Mouse (Mus musculus) CH12.LX (cell line): ENCODE data around the gene Gm48551. TPM values are rescaled to one million over a fixed set of nuclear protein-coding genes. Genes with fewer than 3 reads are reported as not detected.
A peak's percentile ranks its signal among the peaks of the same experiment; 100 is the strongest.

Source experiments
- DNase-seq: peaks from one replicate; pipeline ENCODE4 v3.0.0-alpha.2; 2013; ENCODE audit errors: extremely low read depth
- H3K27ac ChIP-seq: 2 replicates; pipeline ENCODE4 v1.5.1; 2012; ENCODE audit warnings: low read depth, mild to moderate bottlenecking, control low read depth, moderate library complexity; ENCODE audit not compliant: insufficient read depth
- H3K27me3 ChIP-seq: replicated peaks from 2 replicates; pipeline ENCODE3; 2012; ENCODE audit warnings: inconsistent platforms
- H3K36me3 ChIP-seq, 2 experiments: replicated peaks in 1 of 2; 2 replicates each; pipeline versions ENCODE3 to v1.6.1; 2012; ENCODE audit warnings: inconsistent platforms in 1 of 2, low read length in 1 of 2, mild to moderate bottlenecking in 1 of 2, mixed read lengths in 1 of 2, moderate library complexity in 1 of 2; ENCODE audit not compliant: control insufficient read depth in 1 of 2, insufficient read depth in 1 of 2
- H3K4me1 ChIP-seq, 2 experiments: 2 replicates each; pipeline ENCODE4 v1.6.1; 2012; ENCODE audit warnings: inconsistent platforms in 1 of 2, moderate library complexity in 1 of 2; ENCODE audit not compliant: insufficient read depth in 2 of 2, control insufficient read depth in 1 of 2
- H3K4me2 ChIP-seq: 2 replicates; pipeline ENCODE4 v1.6.1; 2012; ENCODE audit warnings: low read depth, mild to moderate bottlenecking, control low read depth; ENCODE audit not compliant: poor library complexity, insufficient read depth, severe bottlenecking
- H3K4me3 ChIP-seq, 3 experiments: fragments of 150-350 bp in 1 of 3; sonication (generic) in 1 of 3; replicated peaks in 1 of 3; 2 replicates each; pipeline versions ENCODE3 to v1.5.1; 2011 to 2012; ENCODE audit warnings: low read depth in 2 of 3, low read length in 2 of 3, mild to moderate bottlenecking in 2 of 3, moderate library complexity in 2 of 3, control low read depth in 1 of 3, improper control_type of control experiment in 1 of 3, inconsistent platforms in 1 of 3, mixed read lengths in 1 of 3; ENCODE audit not compliant: poor library complexity in 1 of 3
- H3K79me2 ChIP-seq: replicated peaks from 2 replicates; pipeline ENCODE4 v1.6.1; 2012; ENCODE audit warnings: mild to moderate bottlenecking, moderate library complexity; ENCODE audit not compliant: control insufficient read depth, poor library complexity, insufficient read depth, severe bottlenecking; ENCODE audit errors: extremely low read depth
- H3K9ac ChIP-seq: 2 replicates; pipeline ENCODE4 v1.6.1; 2012; ENCODE audit warnings: low read depth, mild to moderate bottlenecking, control low read depth, moderate library complexity; ENCODE audit not compliant: insufficient read depth
- H3K9me3 ChIP-seq: replicated peaks from 2 replicates; pipeline ENCODE3; 2012; ENCODE audit warnings: low read length, inconsistent platforms, mixed read lengths
- BHLHE40 ChIP-seq: IDR thresholded peaks from 2 replicates; pipeline ENCODE4 v1.6.1; 2011; ENCODE audit warnings: mild to moderate bottlenecking, low read depth, low read length, improper control_type of control experiment
- CHD1 ChIP-seq: IDR thresholded peaks from 2 replicates; pipeline ENCODE4 v1.6.1; 2012; ENCODE audit warnings: low read depth, low read length, improper control_type of control experiment, inconsistent platforms
- CHD2 ChIP-seq: IDR thresholded peaks from 2 replicates; pipeline ENCODE4 v1.6.1; 2011; ENCODE audit warnings: low read length, improper control_type of control experiment
- ETS1 ChIP-seq: conservative IDR thresholded peaks from 2 replicates; pipeline ENCODE4 v1.6.1; 2012; ENCODE audit warnings: low read depth, mild to moderate bottlenecking, inconsistent platforms, low read length, improper control_type of control experiment, moderate library complexity
- GABPA ChIP-seq: IDR thresholded peaks from 2 replicates; pipeline ENCODE4 v1.6.1; 2012; ENCODE audit warnings: low read depth, low read length, improper control_type of control experiment, inconsistent platforms; ENCODE audit not compliant: insufficient replicate concordance
- HCFC1 ChIP-seq: IDR thresholded peaks from 2 replicates; pipeline ENCODE4 v1.6.1; 2012; ENCODE audit warnings: low read depth, mild to moderate bottlenecking, inconsistent platforms, low read length, improper control_type of control experiment
- JUND ChIP-seq: conservative IDR thresholded peaks from 2 replicates; pipeline ENCODE4 v1.6.1; 2011; ENCODE audit warnings: low read depth, low read length, improper control_type of control experiment
- KAT2A ChIP-seq: IDR thresholded peaks from 2 replicates; pipeline ENCODE4 v1.6.1; 2012; ENCODE audit warnings: low read length, improper control_type of control experiment, inconsistent platforms; ENCODE audit not compliant: insufficient replicate concordance
- MAX ChIP-seq: IDR thresholded peaks from 2 replicates; pipeline ENCODE4 v1.6.1; 2011; ENCODE audit warnings: low read length, improper control_type of control experiment
- MEF2A ChIP-seq: IDR thresholded peaks from 2 replicates; pipeline ENCODE4 v1.6.1; 2014; ENCODE audit warnings: low read depth, mild to moderate bottlenecking, inconsistent platforms, low read length, improper control_type of control experiment, borderline replicate concordance
- MXI1 ChIP-seq: IDR thresholded peaks from 2 replicates; pipeline ENCODE4 v1.6.1; 2011; ENCODE audit warnings: mild to moderate bottlenecking, low read depth, low read length, improper control_type of control experiment
- MYC ChIP-seq: IDR thresholded peaks from 2 replicates; pipeline ENCODE4 v1.6.1; 2011; ENCODE audit warnings: low read depth, mild to moderate bottlenecking, improper control_type of control experiment, low read length
- NRF1 ChIP-seq: IDR thresholded peaks from 2 replicates; pipeline ENCODE4 v1.6.1; 2014; ENCODE audit warnings: low read depth, mild to moderate bottlenecking, inconsistent platforms, low read length, improper control_type of control experiment, moderate library complexity
- POLR2A ChIP-seq: IDR thresholded peaks from 2 replicates; pipeline ENCODE4 v1.6.1; 2011; ENCODE audit warnings: low read depth, mild to moderate bottlenecking, improper control_type of control experiment, low read length
- RCOR1 ChIP-seq: conservative IDR thresholded peaks from 2 replicates; pipeline ENCODE4 v1.6.1; 2012; ENCODE audit warnings: low read depth, mild to moderate bottlenecking, inconsistent platforms, low read length, improper control_type of control experiment
- SIN3A ChIP-seq: IDR thresholded peaks from 2 replicates; pipeline ENCODE4 v1.6.1; 2012; ENCODE audit warnings: low read length, improper control_type of control experiment, inconsistent platforms
- SMC3 ChIP-seq: IDR thresholded peaks from 2 replicates; pipeline ENCODE4 v1.6.1; 2011; ENCODE audit warnings: low read depth, low read length, improper control_type of control experiment
- TBP ChIP-seq: conservative IDR thresholded peaks from 2 replicates; pipeline ENCODE4 v1.6.1; 2011; ENCODE audit warnings: low read depth, low read length, improper control_type of control experiment
- USF1 ChIP-seq: IDR thresholded peaks from 2 replicates; pipeline ENCODE4 v1.6.1; 2014; ENCODE audit warnings: low read depth, mild to moderate bottlenecking, inconsistent platforms, low read length, improper control_type of control experiment
- USF2 ChIP-seq: conservative IDR thresholded peaks from 2 replicates; pipeline ENCODE4 v1.6.1; 2011; ENCODE audit warnings: low read depth, low read length, improper control_type of control experiment
- ZKSCAN1 ChIP-seq: IDR thresholded peaks from 2 replicates; pipeline ENCODE4 v1.6.1; 2012; ENCODE audit warnings: low read depth, inconsistent platforms, low read length, improper control_type of control experiment, borderline replicate concordance
- dilution Hi-C: fragments of 300-500 bp; cut with MboI; formaldehyde crosslinking; loops from 2 replicates; pipeline ENCODE4 v1.14.3; 2020; ENCODE audit warnings: low sequenced_read_pairs; ENCODE audit not compliant: extremely low pct_unique_long_range_greater_than_20kb, extremely low pct_ligation_motif_present
- in situ Hi-C: fragments of 300-500 bp; cut with MboI; formaldehyde crosslinking; loops from 3 replicates; pipeline ENCODE4 v1.14.3; 2019; ENCODE audit warnings: low sequenced_read_pairs, low pct_ligation_motif_present, low pct_unique_long_range_greater_than_20kb, mixed read lengths
- polyA plus RNA-seq: library from polyadenylated mRNA; unstranded; fragments of >175 nt; gene quantifications from 2 replicates; pipeline ENCODE4 v1.2.1, GENCODE M21; 2012; ENCODE audit warnings: low read depth; ENCODE audit not compliant: insufficient read length
- total RNA-seq, 2 experiments: library from RNA; depleted of rRNA; stranded (reverse); fragments of 300-350 nt in 1 of 2; fragments of >200 nt in 1 of 2; gene quantifications; 2 replicates each; pipeline ENCODE4 v1.2.3; 2012 to 2014

Gene Gm48551
- total and polyA plus RNA-seq, 3 experiments, result 1.0 to 3.4 (median 1.2) TPM

DNA sequence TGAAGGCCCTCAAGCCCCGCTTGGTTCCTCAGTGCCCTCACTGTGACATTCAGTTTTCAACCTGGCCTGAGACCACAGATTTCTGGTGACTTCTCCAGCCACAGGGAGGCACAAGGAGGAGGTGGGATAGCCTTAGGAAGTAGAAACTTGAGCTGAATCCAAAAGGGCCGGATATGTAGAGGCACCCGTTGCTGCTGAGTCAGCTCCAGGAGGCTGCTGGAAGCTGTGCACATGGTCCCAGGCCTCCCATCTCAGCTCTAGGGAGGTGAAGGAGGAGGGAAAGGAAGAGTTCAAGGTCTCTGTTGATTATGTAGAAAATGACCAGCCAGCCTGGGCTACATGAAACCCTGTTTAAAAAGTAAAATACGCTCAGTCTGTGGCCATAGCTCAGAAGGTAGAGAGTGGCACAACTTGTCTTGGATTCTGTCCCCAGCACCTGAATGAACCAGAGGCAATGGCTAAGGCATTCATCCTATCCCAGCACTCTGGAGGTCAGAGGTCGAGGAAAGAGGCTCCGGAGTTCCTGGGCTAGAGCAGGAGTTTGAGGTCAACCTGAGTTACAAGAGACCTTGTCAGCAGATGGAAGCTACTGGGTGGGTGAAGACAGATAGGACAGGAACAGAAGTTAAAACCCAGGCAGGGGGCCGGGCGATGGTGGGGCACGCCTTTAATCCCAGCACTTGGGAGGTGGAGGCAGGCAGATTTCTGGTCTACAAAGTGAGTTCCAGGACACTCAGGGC lies 29.4 kb upstream of the Gm48551 start:
- TF ChIP-seq CHD1, result no peak
- TF ChIP-seq USF2, result no peak
- TF ChIP-seq SMC3, result no peak
- TF ChIP-seq HCFC1, result no peak
- TF ChIP-seq, all 38 proteins: peak for 0
- H3K4me3 ChIP-seq, result no peak overlapping the region
- no peaks in the 10 kb centered on the region for H3K27me3 ChIP-seq
- no peaks in the 10 kb centered on the region; the same call in 1 of the 2 replicates for H3K79me2 ChIP-seq
- no peak overlapping the region for H3K27ac ChIP-seq
- peaks cover 19 to 61% of the 10 kb centered on the region in 2 experiments for H3K4me1 ChIP-seq
- no peak overlapping the region for H3K9ac ChIP-seq
- no peak for DNase-seq
- H3K9me3 ChIP-seq, result no peaks in the 10 kb centered on the region
- in situ Hi-C loops (loop anchor here (10.0 kb wide), 1 partner anchor 160 kb away; no protein-coding TSS in a partner anchor), dilution Hi-C loops (no loop called here)
- H3K4me2 ChIP-seq, result no peak overlapping the region
- peaks cover 2 to 7% of the 10 kb centered on the region in 2 experiments for H3K36me3 ChIP-seq

DNA sequence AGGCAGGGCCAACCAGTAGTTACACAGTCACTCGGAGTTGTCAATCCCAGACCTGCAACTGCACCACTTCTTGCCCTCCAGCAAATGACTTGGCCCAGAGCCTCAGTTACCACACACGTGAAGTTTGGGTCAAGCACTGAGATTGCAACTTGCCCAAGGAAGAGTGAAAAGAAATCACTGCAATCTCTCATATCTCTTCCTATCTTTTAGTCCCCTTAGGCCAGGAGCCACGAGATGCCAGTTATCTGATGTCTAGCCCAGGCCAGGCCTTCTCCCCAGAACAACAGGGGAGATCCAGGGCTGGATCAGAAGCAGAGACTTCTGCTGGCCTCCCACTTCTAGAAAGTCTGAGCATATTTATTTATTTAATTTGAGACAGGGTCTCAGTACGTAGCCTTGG lies 28.7 kb upstream of the Gm48551 start:
- Histone ChIP-seq H3K27ac (no peak overlapping the region), H3K4me1 (peaks cover 22 to 65% of the 10 kb centered on the region in 2 experiments)

DNA sequence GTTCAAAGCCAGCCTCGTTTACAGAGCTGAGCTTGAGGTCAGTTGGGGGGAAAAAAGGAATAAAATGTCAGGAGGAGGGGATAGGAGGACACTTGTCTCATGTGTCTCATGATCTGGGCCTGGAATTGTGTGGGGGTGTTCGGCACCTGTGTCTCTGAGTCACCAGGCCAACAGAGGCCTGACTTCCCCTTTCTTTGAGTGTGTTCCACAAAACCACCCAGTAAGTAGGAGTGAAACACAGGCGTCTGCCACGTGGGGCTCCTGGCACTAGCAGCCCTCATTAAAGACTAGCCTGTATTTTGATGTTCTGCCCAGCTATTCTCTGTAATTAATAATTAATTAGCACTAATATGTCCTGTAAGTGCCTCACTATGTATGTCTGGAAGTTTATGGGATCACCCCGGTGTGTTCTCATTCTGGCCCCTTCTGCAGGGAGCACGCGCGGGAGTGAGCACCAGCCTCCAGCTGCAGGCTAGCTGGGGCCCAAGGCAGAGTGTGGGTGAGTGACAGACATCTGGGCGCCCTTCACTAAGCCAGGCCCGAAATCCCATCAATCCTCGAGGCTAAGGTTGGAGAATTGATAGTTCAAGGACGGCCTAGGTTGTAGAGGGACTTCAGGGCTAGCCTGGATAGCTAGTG lies 27.8 kb upstream of the Gm48551 start:
- H3K79me2 ChIP-seq, result no peaks in the 10 kb centered on the region; the same call in 1 of the 2 replicates
- peak overlapping the region; percentile 27 to 92 (median 37) for H3K4me3 ChIP-seq
- H3K4me2 ChIP-seq, result peak overlapping the region; percentile 58
- dilution Hi-C loops, result no loop called here
- peak overlapping the region; percentile 43 for H3K27ac ChIP-seq
- in situ Hi-C loops, result loop anchor here (10.0 kb wide), 1 partner anchor 162 kb away; no protein-coding TSS in a partner anchor
- H3K4me1 ChIP-seq, result peaks cover 22 to 67% of the 10 kb centered on the region in 2 experiments
- H3K9ac ChIP-seq, result peak overlapping the region; percentile 41
- H3K9me3 ChIP-seq, result no peaks in the 10 kb centered on the region
- no peaks in the 10 kb centered on the region for H3K27me3 ChIP-seq
- peak; percentile 86 for DNase-seq
- H3K36me3 ChIP-seq, result peaks cover 7 to 21% of the 10 kb centered on the region in 2 experiments
- peak; percentile 46; the same call in 1 of the 2 replicates for TF ChIP-seq POLR2A
- TF ChIP-seq BHLHE40, result peak; percentile 82
- 0 out of 2 replicates have a peak, but pooled peaks have one; percentile 39 for TF ChIP-seq ETS1
- 0 out of 2 replicates have a peak, but pooled peaks have one; percentile 12 for TF ChIP-seq MEF2A
- no peak for TF ChIP-seq RCOR1
- TF ChIP-seq SIN3A, result peak; percentile 53; the same call in 1 of the 2 replicates
- TF ChIP-seq MXI1, result peak; percentile 81; the same call in 1 of the 2 replicates
- TF ChIP-seq ZKSCAN1, result no peak
- TF ChIP-seq CHD2, result 0 out of 2 replicates have a peak, but pooled peaks have one; percentile 25
- TF ChIP-seq TBP, result 0 out of 2 replicates have a peak, but pooled peaks have one; percentile 36
- no peak for TF ChIP-seq GABPA
- 0 out of 2 replicates have a peak, but pooled peaks have one; percentile 11 for TF ChIP-seq USF1
- TF ChIP-seq MAX, result peak; percentile 95
- peak; percentile 67 for TF ChIP-seq NRF1
- TF ChIP-seq JUND, result no peak
- peak; percentile 97 for TF ChIP-seq MYC
- TF ChIP-seq HCFC1, result no peak
- 0 out of 2 replicates have a peak, but pooled peaks have one; percentile 18 for TF ChIP-seq USF2

More for the DNA sequence above, 28.7 kb upstream of the Gm48551 start:
- Histone ChIP-seq H3K9ac (no peak overlapping the region), H3K79me2 (no peaks in the 10 kb centered on the region; the same call in 1 of the 2 replicates), H3K27me3 (no peaks in the 10 kb centered on the region), H3K4me2 (no peak overlapping the region), H3K36me3 (peaks cover 4 to 12% of the 10 kb centered on the region in 2 experiments), H3K9me3 (no peaks in the 10 kb centered on the region), H3K4me3 (no peak overlapping the region)
- TF ChIP-seq KAT2A (no peak), RCOR1 (no peak), TBP (no peak)
- in situ Hi-C loops, result loop anchor here (10.0 kb wide), 1 partner anchor 161 kb away; no protein-coding TSS in a partner anchor
- dilution Hi-C loops, result no loop called here
- no peak for DNase-seq
